In the genomic region with DNA sequence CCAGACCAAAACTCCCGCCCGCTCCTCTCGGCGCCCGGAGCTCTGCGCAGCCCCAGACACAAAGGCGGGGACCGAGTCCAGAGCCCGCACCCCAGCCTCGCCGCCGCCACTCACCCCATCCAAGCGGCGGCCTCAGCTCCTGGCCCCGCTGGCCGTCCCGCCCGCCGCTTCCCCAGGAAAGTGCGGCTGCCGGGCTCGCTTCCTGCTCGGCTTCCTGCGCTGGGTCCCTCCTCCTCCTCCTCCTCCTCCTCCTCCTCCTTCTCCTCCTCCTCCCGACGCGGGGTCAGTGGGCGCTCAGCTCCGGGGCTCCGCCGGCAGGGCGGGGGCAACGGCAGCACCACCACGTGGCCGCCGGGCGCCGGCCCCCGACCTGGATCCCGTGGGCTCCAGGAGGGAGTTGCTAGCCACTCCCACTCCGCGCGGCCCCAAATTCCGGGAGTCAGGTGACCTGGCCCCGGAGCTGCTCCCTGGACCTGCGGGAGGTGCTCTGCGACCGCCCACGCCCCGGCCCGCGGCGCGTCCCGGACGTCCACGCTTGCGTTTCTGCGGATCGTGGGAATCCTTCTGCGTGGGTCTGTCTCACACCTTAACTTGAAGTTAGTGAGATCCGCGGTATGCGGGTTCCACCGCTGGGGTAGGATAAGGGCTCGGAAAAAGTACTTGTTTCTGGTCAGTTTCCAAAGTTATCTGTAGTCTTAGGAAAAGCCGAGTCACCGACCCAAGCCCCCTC, we compare ENCODE assay signal across 8 mouse cellular contexts. TPM values are rescaled to one million over a fixed set of nuclear protein-coding genes. Genes with fewer than 3 reads are reported as not detected.
DNase-seq lines count a peak whose midpoint lies in the region; ATAC-seq and TF ChIP-seq lines count a peak whose summit lies in the region.

Gene Rai14 (minus strand): TSS at position 216 of the 730 bp plus-strand sequence.

- peak; percentile 91 for ATAC-seq in embryonic facial prominence, embryonic 14.5 days (ENCODE audit: low read depth)
- peak; percentile 77 for ATAC-seq in liver, embryonic 12.5 days

- H3K9ac ChIP-seq in embryonic facial prominence, embryonic 14.5 days (ENCODE audit: low read depth, low read length) = peak within 1 kb of the TSS; percentile 96
- H3K9ac ChIP-seq in liver, embryonic 12.5 days = peak within 1 kb of the TSS; percentile 67

- H3K9me3 ChIP-seq in embryonic facial prominence, embryonic 14.5 days (ENCODE audit: control insufficient read depth, low read length) = peaks cover 6% of the 10 kb centered on the region; the same call in 1 of the 2 replicates
- H3K9me3 ChIP-seq in heart, embryonic 10.5 days = 0 out of 2 replicates have a peak, but pooled peaks cover 3% of the 10 kb centered on the region
- H3K9me3 ChIP-seq in liver, embryonic 12.5 days (replicated peaks) = no peaks in the 10 kb centered on the region

- H3K27me3 ChIP-seq in embryonic facial prominence, embryonic 14.5 days (replicated peaks; ENCODE audit: control insufficient read depth, insufficient read depth, low read length) = no peaks in the 10 kb centered on the region
- H3K27me3 ChIP-seq in heart, embryonic 10.5 days (ENCODE audit: insufficient read depth, poor library complexity, severe bottlenecking) = peaks cover 29% of the 10 kb centered on the region; the same call in 1 of the 2 replicates
- H3K27me3 ChIP-seq in liver, embryonic 12.5 days (replicated peaks) = peaks cover 46% of the 10 kb centered on the region
- H3K27me3 ChIP-seq in myocyte (ENCODE audit: control insufficient read depth, insufficient read depth, insufficient read length) = no peaks in the 10 kb centered on the region

- under 1% methylated on average over 40 of the region's 68 CpGs for WGBS in embryonic facial prominence, embryonic 14.5 days
- WGBS in heart, embryonic 10.5 days = under 1% methylated on average over 57 of the region's 68 CpGs
- WGBS in liver, embryonic 12.5 days (ENCODE audit: insufficient replicate concordance) = under 1% methylated on average over 59 of the region's 68 CpGs

- peaks cover 24% of the 10 kb centered on the region for H3K4me1 ChIP-seq in embryonic facial prominence, embryonic 14.5 days (ENCODE audit: control insufficient read depth, insufficient read depth, low read length)
- peaks cover 12% of the 10 kb centered on the region; the same call in 1 of the 2 replicates for H3K4me1 ChIP-seq in heart, embryonic 10.5 days
- peaks cover 13% of the 10 kb centered on the region; the same call in 1 of the 2 replicates for H3K4me1 ChIP-seq in liver, embryonic 12.5 days

- H3K4me2 ChIP-seq in embryonic facial prominence, embryonic 14.5 days (ENCODE audit: low read depth, low read length) = peak within 1 kb of the TSS; percentile 63
- H3K4me2 ChIP-seq in liver, embryonic 12.5 days = peak within 1 kb of the TSS; percentile 86
- H3K4me2 ChIP-seq in myocyte (ENCODE audit: low read depth) = peak within 1 kb of the TSS; percentile 87

- peak within 1 kb of the TSS; percentile 91 for H3K4me3 ChIP-seq in embryonic facial prominence, embryonic 14.5 days (ENCODE audit: low read depth, low read length)
- H3K4me3 ChIP-seq in heart, embryonic 10.5 days = peak within 1 kb of the TSS; percentile 74
- peak within 1 kb of the TSS; percentile 64 for H3K4me3 ChIP-seq in liver, embryonic 12.5 days
- H3K4me3 ChIP-seq in myocyte = peak within 1 kb of the TSS; percentile 91

- peak; percentile 77 for DNase-seq in 3T3-L1 (ENCODE audit: low read depth, low spot score)
- DNase-seq in adrenal gland, postnatal 25 days = peak; percentile 84
- DNase-seq in embryonic facial prominence, embryonic 14.5 days (ENCODE audit: low spot score) = peak; percentile 90
- DNase-seq in heart, embryonic 10.5 days (ENCODE audit: low spot score) = peak; percentile 90
- peak; percentile 93 for DNase-seq in kidney, adult 9 months
- DNase-seq in testis, postnatal 10 days (ENCODE audit: low spot score) = peak; percentile 90

- peaks cover 4% of the 10 kb centered on the region; the same call in 1 of the 2 replicates for H3K36me3 ChIP-seq in embryonic facial prominence, embryonic 14.5 days (ENCODE audit: control insufficient read depth, insufficient read depth, low read length)
- H3K36me3 ChIP-seq in heart, embryonic 10.5 days = peaks cover 3% of the 10 kb centered on the region; the same call in 1 of the 2 replicates
- no peaks in the 10 kb centered on the region for H3K36me3 ChIP-seq in liver, embryonic 12.5 days
- H3K36me3 ChIP-seq in myocyte (ENCODE audit: control insufficient read depth, insufficient read depth) = peaks cover 6% of the 10 kb centered on the region

- H3K27ac ChIP-seq in embryonic facial prominence, embryonic 14.5 days (replicated peaks; ENCODE audit: low read depth, low read length) = peak within 1 kb of the TSS; percentile 92
- peak within 1 kb of the TSS; percentile 89 for H3K27ac ChIP-seq in heart, embryonic 10.5 days
- H3K27ac ChIP-seq in liver, embryonic 12.5 days = peak within 1 kb of the TSS; percentile 51

- TF ChIP-seq POLR2A in myocyte (IDR thresholded peaks at IDR 0.05; ENCODE audit: insufficient read length, low read depth) = peak; percentile 43

- peaks cover 44% of the 10 kb centered on the region for H3K79me2 ChIP-seq in myocyte (ENCODE audit: control insufficient read depth, insufficient read depth)

- H3ac ChIP-seq in myocyte (ENCODE audit: control insufficient read depth, insufficient read length) = peak within 1 kb of the TSS; percentile 74

TF ChIP-seq in myocyte, 11 proteins besides CTCF, POLR2A, EP300 and RAD21:
- TF ChIP-seq USF1 (IDR thresholded peaks at IDR 0.05; ENCODE audit: low read depth) (peak; percentile 58), CEBPB (IDR thresholded peaks at IDR 0.05; ENCODE audit: insufficient read depth, poor library complexity, severe bottlenecking) (no peak), REST (IDR thresholded peaks at IDR 0.05; ENCODE audit: insufficient read depth, insufficient read length) (no peak), MYOG (IDR thresholded peaks at IDR 0.05; ENCODE audit: control insufficient read depth in 1 of 3, insufficient read depth in 1 of 3, insufficient read length in 2 of 3, low read depth in 2 of 3) (no peak), MAX (IDR thresholded peaks at IDR 0.05; ENCODE audit: low read depth) (no peak), TCF12 (IDR thresholded peaks at IDR 0.05; ENCODE audit: insufficient read depth, poor library complexity, severe bottlenecking) (no peak), MYOD1 (IDR thresholded peaks at IDR 0.05; ENCODE audit: control insufficient read depth in 1 of 3, insufficient read length in 2 of 3, low read depth in 2 of 3) (peak in 1 of 3 experiments; percentile 4), SRF (IDR thresholded peaks at IDR 0.05; ENCODE audit: control insufficient read depth, insufficient read length, low read depth) (no peak), TCF3 (IDR thresholded peaks at IDR 0.05; ENCODE audit: insufficient read length, low read depth) (no peak)

RNA-seq across cellular contexts. Expression of gene Rai14, which starts in this region (rescaled TPM):
- total RNA-seq in adrenal gland, postnatal 25 days (2021) = 23.6 and 25.7 TPM in 2 replicates
- polyA plus RNA-seq in embryonic facial prominence, embryonic 14.5 days (2014; fragmentation: Nextera tagmentation; extraction: Ambion mirVana) = 52.4 and 53.4 TPM in 2 replicates
- polyA plus RNA-seq in heart, embryonic 10.5 days (2016; fragmentation: Nextera tagmentation; extraction: Ambion mirVana) = 24.9 and 34.4 TPM in 2 replicates
- 9.2 and 9.7 TPM in 2 replicates for polyA plus RNA-seq in liver, embryonic 12.5 days (2016; fragmentation: Nextera tagmentation; extraction: Ambion mirVana)
- 27.4 TPM for polyA plus RNA-seq in myocyte (2012; fragmentation: generic; extraction: Trizol)

Comparison
In these comparisons a context has a peak if more than half of its experiments do, and no peak if none do; other contexts are left out.
1. Peak in every context shown above with its lines: DNase-seq, ATAC-seq, H3K4me3 ChIP-seq and H3K27ac ChIP-seq.